ENCODE assay signal across 10 mouse cellular contexts in genomic region chr17:67962020-67962419, GRCm38 (mm10). TPM values are rescaled to one million over a fixed set of nuclear protein-coding genes. Genes with fewer than 3 reads are reported as not detected.
DNase-seq lines count a peak whose midpoint lies in the region; ATAC-seq lines count a peak whose summit lies in the region.
"Had no signal": no experiment of that assay in that cellular context is flagged by ENCODE, and none has a peak within 500 bp of the region (broad histone marks: within the 10 kb centered on the region; RNA-seq: fewer than 3 reads in every experiment).

No protein-coding gene starts in this region.

- H3K27me3 ChIP-seq in heart, embryonic 12.5 days (replicated peaks), result no peaks in the 10 kb centered on the region
- H3K27me3 ChIP-seq in heart, embryonic 11.5 days (ENCODE audit: control insufficient read depth, insufficient read depth, low read length), result no peaks in the 10 kb centered on the region
- H3K27me3 ChIP-seq: hindbrain, embryonic 12.5 days had no signal

- H3K4me3 ChIP-seq in heart, embryonic 12.5 days, result no peak overlapping the region
- H3K4me3 ChIP-seq in heart, embryonic 11.5 days (ENCODE audit: low read depth, low read length), result no peak overlapping the region
- H3K4me3 ChIP-seq: hindbrain, embryonic 12.5 days had no signal

- H3K9me3 ChIP-seq in heart, embryonic 12.5 days (replicated peaks), result no peaks in the 10 kb centered on the region
- H3K9me3 ChIP-seq in heart, embryonic 11.5 days (replicated peaks; ENCODE audit: control insufficient read depth, low read length), result no peaks in the 10 kb centered on the region
- H3K9me3 ChIP-seq: hindbrain, embryonic 12.5 days had no signal

- H3K27ac ChIP-seq in heart, embryonic 12.5 days (ENCODE audit: poor library complexity, severe bottlenecking), result no peak overlapping the region
- no peak overlapping the region for H3K27ac ChIP-seq in heart, embryonic 11.5 days (ENCODE audit: low read depth, low read length)
- H3K27ac ChIP-seq: hindbrain, embryonic 12.5 days had no signal

- H3K4me1 ChIP-seq in heart, embryonic 12.5 days (replicated peaks), result peaks cover 5% of the 10 kb centered on the region; the same call in 1 of the 2 replicates
- no peaks in the 10 kb centered on the region for H3K4me1 ChIP-seq in heart, embryonic 11.5 days (ENCODE audit: control insufficient read depth, insufficient read depth, low read length)
- H3K4me1 ChIP-seq: hindbrain, embryonic 12.5 days had no signal

- no peak overlapping the region for H3K4me2 ChIP-seq in heart, embryonic 12.5 days
- H3K4me2 ChIP-seq in heart, embryonic 11.5 days, result no peak overlapping the region
- H3K4me2 ChIP-seq: hindbrain, embryonic 12.5 days had no signal

- WGBS in heart, embryonic 12.5 days, result 84% methylated on average over 8 of the region's 8 CpGs
- 85% methylated on average over 8 of the region's 8 CpGs for WGBS in heart, embryonic 11.5 days (ENCODE audit: insufficient replicate concordance)

- DNase-seq in heart, adult 11 months, result peak; percentile 71
- peak; percentile 31 for DNase-seq in brain, adult 2 months (ENCODE audit: low read depth, low spot score)
- DNase-seq in layer of hippocampus, postnatal 14 days (ENCODE audit: low spot score in 2 of 2), result peak; percentile 18 to 31
- DNase-seq in neural tube, embryonic 10.5 days (ENCODE audit: extremely low spot score, low spot score), result no peak
- DNase-seq: liver, postnatal 0 days had no signal

- H3K9ac ChIP-seq in heart, embryonic 12.5 days, result no peak overlapping the region
- H3K9ac ChIP-seq in heart, embryonic 11.5 days (ENCODE audit: low read depth, low read length), result no peak overlapping the region
- H3K9ac ChIP-seq: hindbrain, embryonic 12.5 days; liver, postnatal 0 days had no signal

- no peaks in the 10 kb centered on the region for H3K36me3 ChIP-seq in heart, embryonic 12.5 days
- no peaks in the 10 kb centered on the region for H3K36me3 ChIP-seq in heart, embryonic 11.5 days (ENCODE audit: control insufficient read depth, insufficient read depth, low read length)
- H3K36me3 ChIP-seq: hindbrain, embryonic 12.5 days had no signal

- no peak for ATAC-seq in heart, embryonic 12.5 days (ENCODE audit: insufficient number of reproducible peaks, low FRiP score)
- ATAC-seq in cerebellum, adult (ENCODE audit: insufficient number of reproducible peaks, low FRiP score, low TSS enrichment), result peak; percentile 26; the same call in 1 of the 2 replicates
- ATAC-seq in monocyte, adult 5-6 weeks (replicated peaks; ENCODE audit: insufficient number of reproducible peaks, low FRiP score, low TSS enrichment, poor library complexity, severe bottlenecking), result no peak
- ATAC-seq in heart, embryonic 11.5 days (replicated peaks; ENCODE audit: insufficient number of reproducible peaks, low FRiP score, low TSS enrichment), result no peak
- ATAC-seq: liver, postnatal 0 days had no signal

RNA-seq across cellular contexts. Expression of gene Arhgap28, which starts 41.9 kb away (rescaled TPM):
- polyA plus RNA-seq in heart, embryonic 12.5 days (2016; fragmentation: Nextera tagmentation; extraction: Ambion mirVana), result 25.2 and 25.4 TPM in 2 replicates
- under 1 TPM; 0.45 to 0.99 TPM for total RNA-seq in layer of hippocampus, postnatal 14 days (2021)
- total RNA-seq in monocyte, adult 5-6 weeks (2017), result 1.3 TPM in 2 of 3 replicates, not detected in the other
- polyA plus RNA-seq in heart, embryonic 11.5 days (2014; fragmentation: Nextera tagmentation; extraction: Ambion mirVana), result 25.9 and 30.8 TPM in 2 replicates
